Mouse (Mus musculus): ENCODE results near the gene Dag1. TPM values are rescaled to one million over a fixed set of nuclear protein-coding genes. Genes with fewer than 3 reads are reported as not detected.
"Not testable (repeated sequence)": the region's sequence is repeated elsewhere in the genome, so short reads cannot be mapped to it uniquely, and the experiment has no call there.

Dag1 gene
- total RNA-seq, 2 experiments from 2014 or later = 132 to 136 TPM

DNA sequence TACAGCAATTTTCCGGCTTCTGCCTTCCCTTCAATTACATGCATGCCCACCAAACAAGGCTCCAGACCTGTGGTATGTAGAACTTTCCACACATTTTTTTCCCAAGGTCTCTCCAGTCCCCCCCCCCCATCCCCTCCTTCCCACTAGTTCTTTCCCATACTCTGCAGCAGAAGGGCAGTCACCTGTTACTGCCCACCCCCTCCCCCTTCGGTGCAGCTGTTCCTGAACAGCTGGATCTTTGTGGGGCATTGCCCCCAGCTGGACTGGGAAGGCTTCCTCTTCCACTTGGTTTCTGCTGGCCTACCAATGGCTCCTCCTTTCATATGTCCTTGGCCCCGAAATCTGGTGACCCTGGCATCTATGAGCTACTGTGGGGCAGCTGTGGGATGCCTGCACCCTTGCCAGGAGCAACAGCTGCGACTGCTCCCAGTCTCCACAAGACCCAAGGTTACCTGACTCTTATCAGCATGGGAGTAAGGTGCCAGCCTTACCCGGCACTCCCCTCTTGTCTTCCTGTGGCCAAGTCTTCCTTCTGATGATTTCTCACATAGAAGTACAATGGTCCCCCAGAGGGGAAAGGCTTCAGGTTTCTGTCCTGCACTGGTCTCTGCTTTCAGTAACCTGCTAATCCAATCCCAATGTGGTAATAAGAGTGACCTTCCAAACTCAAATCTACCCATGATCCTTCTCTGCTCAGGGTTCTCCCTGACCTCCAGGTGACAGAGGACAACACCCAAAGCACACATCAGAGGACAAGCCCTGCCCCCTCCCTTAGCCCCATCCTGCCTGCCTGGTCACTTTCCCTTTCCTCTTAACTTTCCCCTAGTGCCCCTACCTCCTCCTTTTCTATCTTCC lies 10.9 kb upstream of the Dag1 start:
- no peak for DNase-seq (ENCODE audit: low spot score in 2 of 2)

DNA sequence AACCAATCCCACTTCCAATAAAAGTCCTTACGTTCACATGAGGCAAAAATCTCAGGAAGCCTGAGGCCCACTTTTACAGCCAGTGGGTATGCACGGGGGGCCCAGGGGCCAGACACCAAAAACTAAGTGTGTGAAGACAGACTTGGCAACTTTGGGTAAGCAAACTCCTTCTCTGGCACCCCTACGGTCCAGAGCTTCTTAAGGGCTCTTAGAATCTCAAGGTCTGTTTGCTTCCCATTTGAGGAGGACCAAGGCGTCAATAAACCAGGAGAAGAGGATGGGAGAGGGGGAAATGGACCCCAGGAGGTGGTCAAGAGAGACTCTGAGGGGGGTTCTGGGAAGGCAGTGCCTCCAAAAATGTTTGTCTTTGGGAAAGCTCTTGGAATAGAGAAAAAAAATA lies 9.7 kb upstream of the Dag1 start:
- no peak for DNase-seq (ENCODE audit: low spot score in 2 of 2)

DNA sequence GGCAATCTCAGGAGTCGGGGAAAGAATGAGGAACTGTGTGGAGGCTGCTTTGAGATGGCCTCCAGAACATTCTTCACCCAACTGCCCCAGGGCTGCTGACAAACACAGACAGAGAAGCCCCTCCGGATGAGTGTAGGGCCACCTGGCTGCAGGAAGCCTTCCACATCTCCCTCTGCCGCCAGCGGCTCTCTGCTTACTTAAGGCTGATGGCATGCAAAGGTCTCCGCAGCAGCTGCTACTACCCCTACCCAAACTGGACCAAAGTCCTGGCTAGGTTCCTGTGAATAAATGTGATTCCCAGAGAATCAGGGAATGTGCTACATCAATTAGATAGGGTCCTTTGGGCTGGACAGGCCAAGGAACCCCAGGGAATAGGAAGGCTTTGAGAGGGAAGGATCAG lies 8.9 kb upstream of the Dag1 start:
- no peak for DNase-seq (ENCODE audit: low spot score in 2 of 2)

DNA sequence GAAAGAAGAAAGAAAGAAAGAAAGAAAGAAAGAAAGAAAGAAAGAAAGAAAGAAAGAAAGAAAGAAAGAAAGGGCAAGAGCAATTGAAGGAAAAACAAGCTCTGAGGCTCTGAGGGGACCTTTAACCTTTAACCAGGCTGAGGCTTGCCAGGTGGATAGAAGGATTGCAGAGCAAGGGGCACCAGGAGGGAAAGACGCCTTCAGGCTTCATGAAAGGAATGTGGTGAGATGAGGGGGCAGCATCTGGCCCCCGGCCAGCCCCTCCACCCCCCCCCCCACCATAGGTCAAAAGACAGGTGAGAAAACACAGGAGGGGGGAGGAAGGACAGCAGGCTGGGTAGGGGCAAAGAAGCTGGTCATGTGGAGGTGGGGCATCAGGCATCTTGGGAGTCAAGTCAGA lies 8.2 kb upstream of the Dag1 start:
- DNase-seq (ENCODE audit: low spot score in 2 of 2) = no peak

DNA sequence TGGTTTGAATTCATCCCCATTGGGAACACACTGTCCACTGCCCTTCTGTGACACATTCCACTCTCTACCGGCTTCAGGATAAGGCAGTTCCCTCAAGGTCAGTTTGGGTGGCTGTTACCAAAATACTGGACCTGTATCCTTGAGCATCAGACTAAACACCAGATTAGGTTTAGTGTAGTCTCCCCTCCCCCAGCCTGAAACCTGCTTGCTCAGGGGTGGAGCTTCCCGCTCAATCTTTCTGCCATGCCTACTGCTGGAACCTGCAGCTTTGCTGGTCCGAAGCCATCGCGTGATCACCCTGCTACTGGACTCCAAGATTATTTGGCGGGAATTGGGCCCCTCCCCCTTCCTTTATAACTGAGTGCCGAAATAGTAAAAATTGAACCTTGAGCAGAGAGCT lies 4.9 kb upstream of the Dag1 start:
- DNase-seq (ENCODE audit: low spot score in 2 of 2) = not testable (repeated sequence)

DNA sequence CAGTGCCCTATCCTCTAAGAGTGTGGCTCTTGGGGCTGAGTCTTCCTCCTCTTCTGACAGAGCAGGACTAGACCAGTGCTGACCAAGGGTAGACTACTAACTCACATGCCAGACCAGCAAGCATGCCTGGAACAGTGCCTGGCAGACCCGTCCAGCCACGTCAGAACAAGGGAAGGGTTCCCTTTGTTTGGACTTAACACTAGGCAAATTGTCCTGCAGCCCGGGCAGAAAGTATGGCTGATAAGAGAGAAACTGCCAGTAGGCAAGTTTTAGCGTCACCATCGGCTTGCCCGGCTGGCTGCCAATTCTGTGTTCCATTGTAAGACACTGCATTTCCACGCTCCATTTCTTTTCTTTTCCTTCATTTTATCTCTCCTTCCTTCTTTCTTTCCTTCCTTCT lies 3.9 kb upstream of the Dag1 start:
- no peak for DNase-seq (ENCODE audit: low spot score in 2 of 2)

DNA sequence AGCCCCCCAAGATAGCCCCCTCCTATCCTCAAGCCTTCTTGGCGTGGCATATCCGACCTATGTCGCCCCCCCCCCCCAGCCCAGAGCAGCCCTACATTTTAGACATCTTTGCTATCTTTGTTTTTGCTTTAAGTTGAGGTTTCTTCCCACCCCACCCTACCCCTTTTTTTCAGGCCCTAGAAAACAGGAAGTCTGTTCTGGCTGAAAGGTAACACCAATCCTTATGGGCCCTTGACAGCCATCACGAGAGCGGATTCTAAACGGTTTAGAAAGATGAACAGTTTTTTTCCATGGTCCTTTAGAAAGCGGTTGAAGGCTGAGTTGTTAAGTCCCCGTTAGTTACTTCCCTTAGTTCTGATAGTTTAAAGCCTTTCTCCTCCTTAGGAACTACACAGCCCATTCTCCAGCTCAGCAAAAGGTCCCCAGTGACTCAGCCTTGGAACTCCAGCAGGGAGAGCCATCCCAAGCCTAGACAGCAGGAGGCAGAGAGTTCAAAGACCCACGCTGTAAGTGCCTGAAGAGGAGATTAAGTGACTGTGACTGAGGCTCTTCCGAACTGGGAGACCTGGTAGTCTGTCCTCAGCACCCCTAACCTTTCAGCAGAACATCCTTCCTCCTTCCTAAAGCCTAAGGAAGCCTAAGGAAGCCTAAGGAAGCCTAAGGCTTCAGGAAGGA lies 2.6 kb upstream of the Dag1 start:
- DNase-seq (ENCODE audit: low spot score in 2 of 2) = no peak

DNA sequence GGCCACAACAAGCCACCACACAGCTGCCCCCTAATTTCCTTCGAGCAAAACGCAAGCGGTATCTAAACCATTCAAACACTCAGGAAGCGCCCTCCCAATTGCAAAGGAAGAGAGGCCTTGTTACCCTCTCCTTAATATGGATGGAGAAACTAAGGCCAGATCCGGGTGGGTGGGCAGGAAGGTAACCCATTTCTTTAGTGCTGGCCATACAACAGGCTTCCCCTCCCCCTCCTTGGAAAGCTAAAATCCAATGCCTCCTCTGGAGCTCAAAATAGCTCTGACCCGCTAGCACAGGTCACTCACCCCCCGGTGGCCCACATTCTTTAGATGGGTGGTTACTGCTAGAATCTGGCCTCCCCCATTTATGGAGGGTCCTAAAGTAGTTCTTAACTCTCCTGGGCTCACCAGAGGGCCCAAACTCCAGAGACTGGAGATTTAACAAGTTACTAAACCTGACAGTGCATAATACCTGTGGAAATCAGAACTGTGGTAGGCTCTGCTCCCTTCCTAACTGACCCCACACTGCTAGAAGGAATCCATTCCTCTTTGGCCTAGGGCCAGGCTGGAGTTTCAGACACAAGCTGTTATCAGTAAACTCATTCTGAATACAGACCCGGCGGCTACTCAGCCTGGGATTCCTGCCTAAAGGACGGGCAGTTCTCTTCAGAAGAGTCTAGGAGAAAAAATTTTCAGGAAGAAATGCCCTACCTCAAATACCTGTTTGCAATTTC lies 598 bp upstream of the Dag1 start:
- peak in 1 of 2 experiments; percentile 26 for DNase-seq (ENCODE audit: low spot score in 2 of 2)

DNA sequence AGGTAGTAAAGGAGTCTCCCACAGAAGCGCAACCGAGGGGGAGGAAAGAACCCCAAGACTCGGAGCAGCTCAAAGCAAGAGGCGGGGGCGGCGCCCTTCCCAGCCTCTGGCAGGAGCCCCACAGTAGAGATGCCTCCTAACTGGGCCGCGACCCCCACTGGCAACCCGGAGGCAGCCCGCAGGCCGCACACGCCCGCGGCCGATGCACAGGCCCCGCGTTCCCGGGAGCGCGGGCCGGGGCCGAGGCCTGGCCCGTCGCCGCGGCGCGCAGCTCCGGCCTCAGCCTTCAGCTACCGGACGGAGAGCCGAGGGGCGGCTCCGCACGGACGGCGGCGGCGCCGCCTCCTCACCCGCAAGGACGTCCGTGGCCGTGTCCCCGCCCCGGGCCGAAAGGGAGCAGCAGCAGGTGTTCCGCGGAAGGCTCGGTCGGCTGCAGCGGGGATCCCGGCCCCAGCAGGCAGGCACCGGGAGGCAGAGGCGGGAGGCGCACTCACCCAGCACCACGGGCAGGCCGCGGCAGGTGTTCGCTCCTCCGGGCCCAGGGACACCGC lies 552 bp downstream of the Dag1 start:
- DNase-seq (ENCODE audit: low spot score in 2 of 2) = peak in 1 of 2 experiments; percentile 46

DNA sequence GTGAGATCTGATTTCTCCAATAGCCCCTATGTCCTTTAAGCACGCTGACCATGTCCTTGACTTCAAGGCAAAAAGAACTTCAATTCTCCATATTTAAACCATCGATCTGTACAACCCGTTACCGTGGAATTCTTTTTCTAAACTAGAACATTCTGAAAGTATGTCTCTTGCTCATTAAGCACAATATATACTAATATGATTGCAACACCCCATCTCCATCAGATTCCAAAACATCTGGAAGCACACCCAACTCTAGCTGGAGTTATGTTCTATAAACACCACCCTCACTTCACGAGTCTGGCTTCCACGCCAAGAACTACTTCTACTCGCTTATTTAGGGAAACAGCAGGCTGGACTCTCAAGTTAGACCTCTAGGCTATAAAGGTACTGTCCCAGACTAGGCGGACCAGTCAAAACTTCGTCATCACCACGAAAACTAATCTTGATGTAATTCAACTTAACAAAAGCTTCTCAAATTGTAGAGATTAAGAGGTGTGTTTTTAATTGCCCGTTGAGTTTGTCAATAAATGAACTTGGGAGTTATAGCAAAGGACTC lies 1.2 kb downstream of the Dag1 start:
- no peak for DNase-seq (ENCODE audit: low spot score in 2 of 2)

DNA sequence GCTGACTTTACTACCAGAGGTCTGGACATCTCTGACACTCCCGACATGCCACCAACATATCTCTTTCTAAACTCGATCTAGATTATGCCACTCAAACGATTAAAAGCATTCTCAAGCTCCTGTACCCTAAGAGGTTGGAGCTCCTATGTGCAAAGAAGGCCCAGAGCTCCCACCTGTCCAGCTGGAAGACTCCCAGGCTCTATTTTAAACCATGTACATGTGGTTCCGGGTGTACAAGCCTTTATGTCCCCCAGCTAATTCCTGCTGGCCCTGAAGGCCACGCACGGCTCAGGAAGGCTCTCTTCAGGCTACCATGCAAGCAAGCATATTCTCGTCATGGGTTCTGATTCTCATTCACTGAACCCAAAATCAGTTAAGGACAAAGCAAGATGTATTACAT lies 1.9 kb downstream of the Dag1 start:
- no peak for DNase-seq (ENCODE audit: low spot score in 2 of 2)

DNA sequence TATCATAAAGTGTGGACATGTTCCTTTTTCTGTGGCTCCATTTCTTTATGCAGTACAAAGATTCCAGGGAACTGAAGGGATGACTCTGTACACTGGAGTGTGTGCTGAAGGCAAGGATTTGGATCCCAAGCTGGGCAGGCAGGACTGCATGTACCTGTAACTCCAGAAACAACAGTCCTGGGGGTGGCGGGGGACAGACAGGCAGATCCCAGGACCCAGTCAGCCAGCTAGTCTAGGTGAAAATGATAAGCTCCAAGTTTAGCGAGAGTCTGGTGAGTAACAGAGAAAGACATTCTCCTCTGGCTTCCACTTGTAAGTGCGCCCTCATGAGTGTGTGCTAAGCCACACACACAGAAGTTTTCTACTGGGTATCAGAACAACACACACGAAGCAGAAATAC lies 3.2 kb downstream of the Dag1 start:
- DNase-seq (ENCODE audit: low spot score in 2 of 2) = no peak

DNA sequence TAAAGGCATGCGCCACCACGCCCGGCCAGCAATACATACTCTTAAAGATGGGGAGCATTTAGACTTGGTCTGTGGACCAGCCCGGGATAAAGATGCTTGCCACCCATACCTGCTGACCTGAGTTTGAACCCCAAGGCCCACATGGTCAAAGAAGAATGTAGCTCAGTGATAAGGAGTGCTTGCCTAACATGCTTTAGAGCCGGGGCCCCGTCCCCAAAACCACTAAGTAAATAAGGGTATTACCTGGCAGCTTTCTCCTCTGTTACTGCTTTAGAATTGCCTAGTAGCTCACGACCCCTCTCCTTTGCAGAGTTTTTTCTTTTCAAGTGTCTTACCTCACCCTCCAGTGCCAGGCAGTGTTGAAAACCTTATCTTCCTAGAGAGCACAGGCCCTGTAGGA lies 11.0 kb downstream of the Dag1 start:
- DNase-seq (ENCODE audit: low spot score in 2 of 2) = no peak

DNA sequence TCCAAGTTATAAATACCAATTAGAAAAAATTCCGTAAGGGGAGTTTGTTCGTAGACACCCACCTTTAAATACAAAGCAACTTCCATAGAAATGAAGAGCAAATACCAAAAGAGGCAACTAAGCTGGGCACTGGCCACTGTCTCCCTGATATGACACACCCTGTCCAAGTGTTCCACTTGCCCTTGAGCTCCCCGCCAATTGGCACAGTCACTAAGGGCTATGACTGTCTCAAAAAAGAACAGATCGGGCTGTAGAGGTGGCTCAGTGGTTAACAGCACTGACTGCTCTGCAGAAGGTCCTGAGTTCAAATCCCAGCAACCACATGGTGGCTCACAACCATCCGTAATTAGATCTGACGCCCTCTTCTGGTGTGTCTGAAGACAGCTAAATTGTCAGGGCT lies 11.9 kb downstream of the Dag1 start:
- DNase-seq (ENCODE audit: low spot score in 2 of 2) = no peak

DNA sequence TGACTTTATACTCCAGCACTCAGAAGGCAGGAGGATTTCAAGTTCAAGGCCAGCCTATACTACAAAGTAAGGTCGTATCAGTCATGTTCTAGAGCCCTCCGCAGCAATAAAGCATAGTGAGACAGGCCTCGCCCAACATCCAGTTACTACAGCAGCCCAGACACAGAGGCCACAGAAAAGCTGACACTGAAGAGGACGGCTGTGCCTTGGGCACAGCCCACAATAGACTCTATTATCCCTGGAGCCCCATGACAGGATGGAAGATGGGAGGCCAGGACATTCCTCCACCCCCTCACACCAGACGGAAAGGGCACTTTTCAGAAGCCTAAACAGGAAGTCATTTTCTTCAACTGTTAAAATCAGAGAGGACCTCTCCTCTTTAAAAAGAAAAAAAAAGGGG lies 14.8 kb downstream of the Dag1 start:
- no peak for DNase-seq (ENCODE audit: low spot score in 2 of 2)

DNA sequence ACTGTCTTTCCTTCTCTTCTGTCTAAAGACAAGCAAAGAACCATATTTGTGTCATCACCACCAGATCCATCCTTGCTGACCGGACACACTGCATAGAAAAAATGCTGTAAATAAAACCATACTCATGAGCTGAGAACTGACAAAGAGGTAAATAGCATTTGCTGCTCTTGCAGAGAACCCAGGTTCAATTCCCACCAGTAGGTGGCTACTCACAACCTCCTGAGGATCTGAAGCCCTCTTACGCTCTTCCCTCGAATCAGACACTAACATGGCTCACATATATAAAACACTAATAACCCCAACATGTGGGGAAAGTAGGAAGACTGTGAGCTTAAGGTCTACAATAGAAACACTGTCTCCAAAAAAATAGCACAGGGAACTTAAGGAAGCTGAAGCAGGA lies 18.8 kb downstream of the Dag1 start:
- DNase-seq (ENCODE audit: low spot score in 2 of 2) = no peak

DNA sequence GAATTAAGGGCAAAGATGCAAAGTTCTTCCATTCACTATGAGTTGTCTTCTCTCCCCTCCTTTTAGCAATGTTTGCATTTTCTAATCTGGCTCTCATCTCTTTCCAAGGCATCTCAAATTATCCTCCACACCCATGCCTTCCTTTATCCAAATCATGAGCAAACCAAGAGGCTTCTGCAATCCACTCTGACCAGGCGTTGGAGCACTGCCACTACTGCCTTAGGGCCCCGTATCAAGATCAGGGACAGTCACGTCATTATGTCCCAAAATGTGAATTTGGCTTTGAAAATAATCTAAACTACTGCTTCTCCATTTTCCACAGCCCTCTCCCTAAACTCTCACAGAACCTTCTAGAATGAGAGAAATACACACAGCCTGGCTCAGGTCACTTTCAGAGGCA lies 19.2 kb downstream of the Dag1 start:
- DNase-seq (ENCODE audit: low spot score in 2 of 2) = no peak

DNA sequence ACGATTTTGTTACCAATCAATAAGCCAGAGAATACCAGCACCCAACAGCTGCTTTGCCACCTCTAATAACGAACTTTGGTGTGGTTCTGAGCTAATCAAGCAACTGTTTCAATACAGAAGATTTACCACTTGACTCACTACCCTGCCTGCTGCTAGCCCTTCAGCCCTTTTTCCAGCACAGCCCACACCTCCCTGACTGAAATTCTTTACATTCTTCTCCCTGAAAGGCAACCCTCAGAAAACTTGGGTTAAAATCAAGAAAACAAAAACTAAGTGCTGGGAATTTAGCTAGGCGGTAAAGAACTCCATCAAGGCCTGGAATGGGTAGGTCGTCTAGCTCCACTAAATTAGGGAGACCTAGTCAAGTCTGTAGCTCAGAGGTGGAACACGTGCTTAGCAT lies 23.8 kb downstream of the Dag1 start:
- no peak for DNase-seq (ENCODE audit: low spot score in 2 of 2)

DNA sequence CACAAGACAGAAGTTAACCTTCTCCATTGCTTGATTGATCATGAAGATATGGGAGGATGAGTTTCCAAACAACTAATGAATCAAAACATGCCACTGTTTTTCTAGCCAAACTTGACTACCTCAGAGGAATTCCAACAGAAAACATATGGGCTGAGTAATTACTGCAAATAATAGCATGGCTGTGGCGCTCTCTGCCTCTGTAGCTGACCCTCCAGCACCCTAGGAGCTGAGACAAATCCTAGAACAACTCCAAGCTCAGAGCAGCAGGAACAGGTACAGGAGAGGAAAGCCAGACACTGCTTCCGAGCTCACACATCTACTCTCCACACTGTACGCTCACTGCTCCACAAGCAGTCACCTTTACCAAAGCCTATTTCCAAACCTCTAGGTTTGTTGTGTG lies 24.9 kb downstream of the Dag1 start:
- no peak for DNase-seq (ENCODE audit: low spot score in 2 of 2)

DNA sequence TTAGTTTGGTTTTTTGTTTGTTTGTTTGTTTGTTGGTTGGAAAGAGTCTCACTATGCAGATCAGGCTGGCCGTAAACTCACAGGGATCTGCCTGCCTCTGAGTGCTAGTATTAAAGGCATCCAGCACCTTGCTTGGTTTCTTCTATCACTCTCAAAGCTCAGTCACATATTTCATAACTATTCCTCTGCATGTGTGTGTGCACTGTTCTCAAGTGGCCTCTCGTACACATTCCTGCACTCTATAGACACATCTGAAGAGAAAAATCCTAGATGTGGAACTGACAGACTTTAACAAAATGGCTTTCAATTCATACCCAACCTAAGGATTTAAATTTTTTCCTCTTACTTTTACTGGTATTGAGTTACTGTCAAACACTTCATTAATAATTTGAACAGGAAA lies 25.4 kb downstream of the Dag1 start:
- DNase-seq (ENCODE audit: low spot score in 2 of 2) = no peak

DNA sequence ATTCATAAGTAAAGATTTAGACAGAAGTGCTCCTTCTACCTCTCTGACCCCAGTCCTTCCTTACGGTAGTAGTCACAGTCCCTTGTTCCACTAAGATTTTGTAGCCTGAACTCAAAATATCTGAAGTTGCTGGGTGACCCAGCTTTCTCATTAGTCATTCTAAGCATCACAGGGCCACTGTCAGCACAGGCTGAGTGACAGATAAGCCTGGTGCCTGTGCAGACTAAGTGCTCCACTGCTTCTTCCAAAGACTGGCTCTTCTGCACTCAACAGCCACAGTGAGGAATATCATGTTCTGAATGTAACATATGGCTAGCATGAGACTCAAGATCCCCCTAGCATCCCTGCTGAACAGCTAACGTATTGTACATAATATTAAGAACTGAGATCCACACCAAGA lies 29.1 kb downstream of the Dag1 start:
- DNase-seq (ENCODE audit: low spot score in 2 of 2) = no peak

DNA sequence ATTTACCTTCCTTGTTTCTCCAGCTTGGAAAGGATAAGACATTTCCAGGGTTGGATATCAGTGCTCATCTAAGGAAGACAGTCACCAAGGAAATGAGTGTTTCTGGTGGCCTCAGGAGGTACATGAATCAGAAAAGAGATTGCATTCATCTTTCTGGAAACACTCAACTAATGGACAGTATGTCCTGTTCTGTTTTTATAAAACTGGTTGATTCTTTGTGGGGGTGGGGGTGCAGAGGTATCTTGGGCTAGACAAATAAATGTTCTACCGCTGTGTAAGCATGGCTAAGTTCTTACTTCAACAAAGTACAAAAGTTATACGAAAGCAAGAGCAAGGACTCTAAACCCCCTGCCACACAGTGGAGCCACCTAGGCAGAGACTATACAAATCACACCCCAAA lies 30.9 kb downstream of the Dag1 start:
- no peak for DNase-seq (ENCODE audit: low spot score in 2 of 2)

Measured in layer of hippocampus, postnatal 10 days (tissue).